Mouse (Mus musculus): ENCODE results near the gene Il31ra. TPM values are rescaled to one million over a fixed set of nuclear protein-coding genes. Genes with fewer than 3 reads are reported as not detected.

The Il31ra gene
- total and polyA plus RNA-seq, 3 experiments = 0.03 to 0.38 (median 0.32) TPM

DNA sequence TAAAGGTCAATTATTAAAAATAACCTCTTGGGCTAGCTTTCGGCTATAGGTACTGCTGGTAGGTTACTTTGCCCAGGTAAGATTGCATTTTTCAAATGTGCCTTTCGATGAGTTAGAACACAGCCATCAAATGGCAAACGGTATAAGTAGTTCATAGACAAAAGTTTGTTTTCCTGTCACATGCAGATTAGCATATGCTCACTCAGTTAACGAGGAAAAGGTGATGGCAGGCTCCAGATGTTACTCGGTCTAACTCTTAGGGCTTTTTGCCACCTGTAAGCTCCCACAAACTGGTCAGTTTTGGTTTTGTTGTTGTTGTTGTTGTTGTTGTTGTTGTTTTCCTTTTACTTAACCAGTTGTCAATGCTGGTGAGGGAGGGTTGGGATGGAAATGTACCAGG is 85.7 kb downstream of the Il31ra start:
- DNase-seq = no peak

DNA sequence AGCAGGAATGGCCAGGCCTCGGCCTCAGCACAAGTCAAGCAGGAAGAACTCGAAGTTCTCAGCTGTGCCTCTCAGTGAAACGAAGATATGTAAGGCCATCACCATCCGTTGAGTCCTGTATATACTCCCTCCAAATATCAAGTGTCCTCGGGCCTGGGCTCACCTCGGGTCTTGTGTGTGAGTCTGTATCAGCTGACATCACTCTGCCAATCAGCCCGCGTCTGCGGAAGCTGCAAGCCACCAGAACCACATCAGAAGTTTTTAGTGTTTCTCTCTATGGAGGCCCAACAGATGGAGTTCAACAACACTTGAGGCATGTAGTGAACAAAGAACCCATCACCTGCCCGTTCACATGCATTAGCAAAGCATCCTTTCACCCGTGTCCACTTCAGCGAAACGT is 86.5 kb downstream of the Il31ra start:
- DNase-seq = no peak

DNA sequence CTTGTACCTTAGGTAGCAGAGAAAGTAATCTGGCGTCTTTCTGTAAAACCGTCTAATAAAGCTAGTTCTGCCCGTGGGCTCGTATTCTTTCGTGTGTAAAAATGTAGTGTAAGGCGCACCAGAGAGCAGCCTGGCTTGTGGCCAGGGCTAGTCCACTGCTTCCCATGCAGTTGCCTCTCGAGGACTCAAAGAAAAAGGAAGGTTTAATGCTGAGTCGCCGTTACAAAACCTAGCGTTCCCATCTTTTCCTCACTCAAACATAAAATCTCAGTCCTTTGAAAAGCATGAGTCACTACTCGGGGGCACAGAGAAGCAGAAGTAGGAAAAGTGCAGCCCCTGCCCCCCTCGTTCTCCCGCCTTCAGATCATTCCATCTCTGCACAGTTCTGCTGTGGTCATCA is 87.4 kb downstream of the Il31ra start:
- DNase-seq = no peak

DNA sequence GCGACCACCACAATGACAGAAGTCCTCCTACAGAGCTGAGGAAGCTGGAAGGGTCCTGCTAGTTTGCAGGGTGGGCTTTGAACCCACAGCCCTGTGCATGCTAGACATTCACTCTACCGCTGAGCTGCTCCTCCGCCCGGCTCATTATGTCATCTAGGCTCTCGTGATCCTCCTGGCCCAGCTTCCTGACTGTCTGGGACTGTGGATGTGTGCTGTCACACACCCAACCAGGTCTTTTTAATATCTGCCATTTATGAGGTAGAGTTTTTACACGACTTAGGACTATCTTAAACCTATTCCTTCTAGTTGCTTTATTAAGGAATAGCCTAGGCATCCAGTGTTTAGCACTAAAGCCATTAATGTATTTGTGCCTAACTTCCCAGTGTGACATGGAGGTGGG is 88.7 kb downstream of the Il31ra start:
- no peak for DNase-seq

DNA sequence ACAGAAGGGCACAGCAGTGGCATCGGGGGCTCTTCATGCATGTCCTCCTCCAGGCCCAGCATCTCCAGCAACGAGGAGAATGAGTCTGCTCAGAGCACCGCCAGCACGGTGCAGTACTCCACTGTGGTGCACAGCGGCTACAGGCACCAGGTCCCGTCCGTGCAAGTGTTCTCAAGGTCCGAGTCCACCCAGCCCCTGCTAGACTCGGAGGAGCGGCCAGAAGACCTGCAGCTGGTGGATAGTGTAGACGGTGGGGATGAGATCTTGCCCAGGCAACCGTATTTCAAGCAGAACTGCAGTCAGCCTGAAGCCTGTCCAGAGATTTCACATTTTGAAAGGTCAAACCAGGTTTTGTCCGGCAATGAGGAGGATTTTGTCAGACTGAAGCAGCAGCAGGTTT is 90.3 kb downstream of the Il31ra start:
- DNase-seq = no peak

DNA sequence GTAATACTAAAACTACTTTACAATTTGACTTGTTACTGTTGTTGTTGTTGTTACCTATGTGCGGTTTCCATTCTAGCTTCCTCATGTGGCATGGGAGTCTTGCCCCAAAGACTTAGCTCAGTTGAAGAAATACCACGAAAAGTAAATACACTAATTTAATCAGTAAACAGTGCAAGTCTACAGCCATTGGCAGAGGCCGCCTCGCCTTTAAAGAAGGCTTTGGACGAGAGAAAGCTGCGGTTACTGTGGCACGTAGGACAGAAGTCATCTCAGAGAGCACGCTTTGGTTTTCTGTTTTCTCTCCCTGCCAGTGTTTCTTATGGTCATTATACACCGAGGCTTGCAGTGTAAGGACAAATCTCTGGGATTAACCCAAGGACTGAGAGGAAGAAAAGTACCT is 93.7 kb downstream of the Il31ra start:
- DNase-seq = no peak

DNA sequence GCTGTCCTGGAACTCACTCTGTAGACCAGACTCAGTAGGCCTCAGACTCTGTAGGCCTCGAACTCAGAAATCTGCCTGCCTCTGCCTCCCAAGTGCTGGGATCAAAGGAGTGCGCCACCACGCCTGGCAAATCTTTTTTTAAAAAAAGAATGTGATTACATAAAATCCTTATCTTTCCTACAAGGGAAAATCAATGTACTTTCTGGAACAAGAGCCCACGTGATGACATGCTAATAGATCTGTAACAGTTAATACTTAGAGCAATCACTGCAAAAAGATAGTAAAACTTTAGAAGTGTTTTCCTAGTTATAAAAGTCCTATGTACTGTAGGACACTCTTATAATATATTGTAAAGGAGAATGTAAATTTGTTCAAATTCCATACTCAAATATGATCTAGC is 94.1 kb downstream of the Il31ra start:
- no peak for DNase-seq

DNA sequence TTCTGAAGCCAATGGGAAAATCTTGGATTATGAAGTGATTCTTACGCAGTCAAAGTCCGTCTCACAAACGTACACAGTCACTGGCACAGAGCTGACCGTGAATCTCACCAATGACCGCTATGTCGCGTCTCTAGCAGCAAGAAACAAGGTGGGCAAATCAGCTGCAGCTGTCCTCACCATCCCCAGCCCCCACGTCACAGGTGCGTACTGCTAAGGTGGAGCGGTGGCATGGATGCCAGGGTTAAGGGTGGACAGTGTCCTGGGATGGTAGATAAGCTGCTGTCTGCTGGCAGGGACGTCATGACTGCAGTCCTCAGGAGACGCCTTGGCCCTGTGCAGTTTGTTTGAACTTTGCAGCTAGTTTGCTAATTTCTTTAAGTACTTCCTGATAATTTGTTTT is 99.6 kb downstream of the Il31ra start:
- DNase-seq = no peak

DNA sequence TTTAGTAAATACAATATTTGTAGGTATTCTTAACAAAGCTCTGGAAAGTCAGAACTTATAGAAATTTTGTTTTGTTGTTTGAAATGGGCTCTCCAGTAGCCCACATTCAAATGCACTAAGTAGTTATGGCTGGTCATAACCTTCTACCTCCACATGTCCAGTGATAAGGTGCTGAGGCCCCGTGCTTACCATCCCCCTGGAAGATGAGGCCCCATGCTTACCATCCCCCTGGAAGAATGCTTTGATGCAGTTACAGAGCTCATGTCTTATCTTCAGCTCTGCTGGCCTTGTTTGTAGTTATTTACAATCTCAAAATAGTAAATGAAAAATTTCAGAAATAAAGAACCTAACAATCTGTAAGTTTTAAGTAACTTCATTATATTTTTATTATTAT is 101.9 kb downstream of the Il31ra start:
- no peak for DNase-seq

DNA sequence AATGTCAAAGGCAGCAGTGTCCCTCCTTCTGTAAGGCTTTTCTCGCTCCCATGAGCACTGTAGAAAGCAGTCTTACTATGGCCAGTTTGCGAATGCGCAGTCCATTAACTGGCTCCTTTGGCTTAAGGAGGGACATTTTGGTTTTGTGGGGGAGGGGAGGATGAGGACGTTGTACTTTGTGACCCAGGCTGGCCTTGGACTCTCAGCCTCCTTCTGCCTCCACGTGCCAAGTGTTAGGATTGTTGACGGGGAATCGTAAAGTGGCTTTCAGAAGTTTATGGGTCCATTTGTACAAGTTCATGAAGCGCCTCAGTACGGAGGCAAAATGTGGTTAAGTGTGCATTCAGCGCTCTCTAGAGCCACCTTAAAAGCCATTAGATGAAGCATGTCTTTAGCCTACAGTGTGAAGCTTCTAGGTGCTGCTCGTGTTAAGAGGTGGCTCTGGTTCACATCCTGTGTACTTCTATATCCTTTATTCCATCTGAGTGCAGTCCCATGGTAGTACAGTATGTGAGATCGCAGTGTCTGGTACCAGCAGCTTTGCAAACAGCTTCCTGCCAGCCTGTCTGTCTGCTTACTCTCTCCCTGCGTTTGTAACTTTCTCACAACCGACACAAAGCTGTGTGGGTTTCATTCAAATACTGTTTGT is 102.4 kb downstream of the Il31ra start:
- DNase-seq = no peak

DNA sequence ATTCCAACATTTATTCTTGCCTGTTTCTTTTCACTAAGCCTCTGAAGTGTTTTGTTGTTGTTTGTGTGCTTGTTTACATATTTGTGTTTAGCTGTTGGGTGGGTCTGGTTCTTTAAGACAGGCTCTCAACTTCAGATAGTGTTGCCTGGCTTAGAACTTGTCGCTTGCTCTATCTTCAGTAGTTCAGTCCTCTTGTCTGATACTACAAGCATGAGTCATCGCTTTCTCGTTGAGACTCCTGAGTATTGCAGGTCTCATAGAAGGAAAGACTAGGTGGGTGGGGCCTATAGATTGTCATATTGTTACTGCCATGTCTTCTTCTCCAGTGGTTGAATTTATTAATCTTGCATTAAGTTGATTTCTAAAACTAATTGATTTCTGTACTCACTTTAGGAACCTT is 104.1 kb downstream of the Il31ra start:
- no peak for DNase-seq

DNA sequence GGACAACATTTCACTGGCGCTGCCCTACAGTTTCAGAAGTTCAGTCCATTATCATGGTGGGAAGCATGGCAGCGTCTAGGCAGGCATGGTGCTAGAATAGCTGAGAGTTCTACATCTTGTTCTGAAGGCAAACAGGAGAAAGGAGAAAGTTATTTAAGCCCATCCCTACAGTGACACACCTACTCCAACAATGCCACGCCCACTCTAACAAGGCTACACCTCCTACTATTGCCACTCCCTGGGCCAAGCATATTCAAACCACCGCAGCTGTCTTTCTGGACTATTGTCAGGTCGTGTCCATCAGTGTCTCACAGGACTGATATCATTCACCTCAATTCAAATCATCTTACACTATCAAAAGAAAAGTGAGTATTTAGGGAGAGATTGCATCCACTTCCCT is 107.5 kb downstream of the Il31ra start:
- DNase-seq = no peak

DNA sequence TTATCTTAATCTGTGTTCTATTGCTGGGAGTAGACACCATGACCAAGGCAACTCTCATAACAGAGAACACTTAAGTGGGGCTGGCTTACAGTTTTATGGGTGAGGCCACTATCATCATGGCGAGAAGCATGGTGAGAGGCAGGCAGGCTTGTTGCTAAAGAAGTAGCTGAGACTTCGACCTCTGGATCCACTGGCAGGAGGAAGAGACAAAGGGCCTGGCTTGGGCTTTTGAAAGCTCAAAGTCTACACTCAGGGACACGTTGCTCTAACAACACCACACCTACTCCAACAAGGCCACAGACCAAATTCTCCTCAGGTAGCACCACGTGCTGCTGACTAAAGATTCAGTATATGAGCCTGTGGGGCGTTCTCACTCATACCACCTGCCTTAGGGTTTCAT is 107.9 kb downstream of the Il31ra start:
- DNase-seq = no peak

DNA sequence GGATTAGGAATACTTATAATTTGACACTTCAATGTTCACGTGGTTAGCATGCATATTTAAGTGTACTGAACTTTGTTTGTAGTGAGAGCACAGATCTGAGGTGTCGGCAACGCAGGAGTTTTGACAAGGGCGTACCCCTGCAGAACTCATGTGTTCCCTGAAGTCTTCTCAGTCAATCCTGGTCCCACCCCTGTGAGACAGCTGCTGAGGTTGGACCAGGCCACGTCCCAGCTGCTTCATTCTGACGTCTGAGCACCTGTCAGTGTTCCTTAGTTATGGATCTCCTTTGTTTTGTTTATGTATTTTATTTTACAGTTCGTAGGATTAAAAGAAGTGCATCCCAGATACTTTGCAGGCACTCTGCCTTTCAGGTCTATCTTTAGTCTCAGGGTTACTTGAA is 111.1 kb downstream of the Il31ra start:
- no peak for DNase-seq

DNA sequence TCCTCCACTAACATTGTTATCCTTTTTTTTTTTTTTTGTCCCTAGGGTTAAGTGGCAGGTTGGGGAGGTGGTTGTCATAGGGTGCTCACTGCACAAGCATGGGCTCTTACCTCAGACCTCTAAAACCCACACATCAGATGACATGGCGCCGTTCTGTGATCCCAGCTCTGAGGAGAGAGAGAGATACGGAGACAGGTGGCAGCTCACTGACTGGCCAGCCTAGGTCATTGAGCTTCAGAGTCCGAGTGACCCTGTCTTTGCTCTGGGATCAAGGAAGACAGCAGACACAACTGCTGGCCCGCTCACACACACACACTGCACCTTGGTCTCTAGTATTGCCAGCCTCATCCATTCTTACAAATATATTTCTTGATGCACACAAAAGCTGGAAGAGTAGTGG is 111.6 kb downstream of the Il31ra start:
- no peak for DNase-seq

DNA sequence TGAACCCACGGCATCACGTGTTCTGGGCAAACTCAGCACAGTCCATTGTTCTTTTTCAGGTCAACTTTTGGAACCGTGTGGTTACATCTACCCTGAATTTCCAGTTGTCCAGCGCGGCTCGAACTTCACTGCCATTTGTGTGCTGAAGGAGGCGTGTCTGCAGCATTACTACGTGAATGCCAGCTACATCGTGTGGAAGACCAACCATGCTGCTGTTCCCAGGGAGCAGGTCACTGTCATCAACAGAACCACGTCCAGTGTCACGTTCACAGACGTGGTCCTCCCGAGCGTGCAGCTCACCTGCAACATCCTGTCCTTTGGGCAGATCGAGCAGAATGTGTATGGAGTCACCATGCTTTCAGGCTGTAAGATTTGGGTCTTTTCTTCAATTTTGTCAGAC is 114.2 kb downstream of the Il31ra start:
- no peak for DNase-seq

DNA sequence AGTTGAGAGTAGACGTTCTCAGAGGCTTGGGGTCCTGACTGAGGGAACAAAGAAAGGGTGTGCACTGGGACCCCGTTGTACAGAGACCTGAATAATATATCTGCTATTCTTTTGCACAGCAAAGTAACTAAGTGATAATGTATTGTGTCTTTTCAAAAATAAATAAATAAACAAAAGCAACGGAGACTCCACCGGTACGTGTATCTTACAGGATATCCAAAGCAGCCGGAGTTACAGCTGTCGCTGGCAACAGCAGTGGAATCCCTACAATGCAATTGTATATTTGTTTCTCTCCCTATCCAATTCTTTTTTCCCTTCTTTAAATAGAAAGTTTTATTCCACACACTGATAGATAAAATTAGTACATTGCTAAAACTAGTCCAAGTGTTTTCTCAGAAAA is 115.1 kb downstream of the Il31ra start:
- DNase-seq = no peak

DNA sequence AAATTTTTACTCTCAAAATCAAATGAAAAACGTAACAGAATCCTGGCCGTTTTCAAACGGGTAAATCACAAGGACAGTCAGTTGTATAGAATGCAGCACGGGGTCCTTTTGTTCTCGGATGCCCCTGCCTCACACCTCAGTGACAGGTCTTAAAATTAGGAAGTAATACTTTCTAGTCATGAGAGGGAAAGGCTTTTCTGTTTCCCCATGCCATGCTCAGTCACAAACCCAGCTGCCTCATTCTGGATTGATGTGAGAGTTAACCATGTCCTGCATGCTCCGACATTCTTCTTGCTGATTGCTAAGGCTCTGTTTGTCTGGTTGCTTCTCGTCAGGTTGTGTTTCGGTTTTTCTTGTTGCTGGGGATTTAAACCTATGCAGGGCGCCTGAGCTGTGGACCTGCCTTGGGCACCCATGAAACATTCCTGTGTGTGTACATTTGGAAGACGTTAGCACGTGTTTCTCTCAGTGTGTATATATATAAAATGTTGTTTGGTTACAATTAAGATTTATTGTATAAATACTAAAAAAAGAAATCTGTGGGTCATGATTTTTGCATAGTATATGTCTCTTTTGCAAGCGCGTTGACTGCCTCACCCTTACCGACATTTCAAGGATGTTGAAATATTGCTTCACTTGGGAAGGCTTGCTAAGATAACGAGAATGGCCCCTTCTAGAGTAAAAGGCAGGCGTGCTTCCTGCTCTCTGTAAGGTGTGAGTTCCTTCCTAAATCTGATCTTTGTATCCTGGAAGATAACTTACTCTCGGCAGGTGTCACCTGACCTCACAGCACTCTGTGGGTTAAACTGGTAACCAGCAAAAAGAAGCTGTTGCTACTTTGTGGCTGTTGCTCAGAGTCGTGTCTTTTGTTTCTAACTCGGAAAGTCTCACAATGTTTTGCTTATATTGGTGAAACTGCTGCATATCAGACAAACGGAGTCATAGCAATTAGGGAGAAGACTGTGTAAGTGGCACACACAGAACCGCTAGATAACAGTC is 120.1 kb downstream of the Il31ra start:
- peak; percentile 25 for DNase-seq

DNA sequence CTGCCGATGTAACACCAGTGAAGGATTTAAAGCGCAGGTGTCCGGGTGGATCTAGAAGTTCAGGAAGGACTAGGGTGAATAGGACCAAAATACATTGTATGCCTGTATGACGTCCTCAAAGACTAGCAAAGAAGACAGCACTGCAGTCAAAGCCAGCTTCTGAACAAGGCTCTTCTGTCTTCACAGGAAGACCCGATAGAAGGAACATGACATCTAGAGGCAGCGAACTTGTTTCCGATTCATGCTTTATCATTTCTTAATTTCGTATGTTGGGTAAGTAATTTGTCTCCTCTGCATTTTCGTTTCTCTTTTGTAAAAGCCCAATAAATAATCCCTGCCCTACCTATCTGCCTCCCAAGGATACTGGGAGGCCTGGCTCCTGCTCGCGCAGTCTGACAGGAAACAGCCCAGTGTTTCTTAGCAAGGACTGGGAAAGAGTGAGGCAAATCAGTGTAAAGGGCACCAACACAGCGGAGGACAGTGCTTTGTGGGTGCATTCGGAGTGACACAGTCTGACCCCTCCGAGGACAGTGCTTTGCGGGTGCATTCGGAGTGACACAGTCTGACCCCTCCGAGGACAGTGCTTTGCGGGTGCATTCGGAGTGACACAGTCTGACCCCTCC is 121.6 kb downstream of the Il31ra start:
- DNase-seq = peak; percentile 45

DNA sequence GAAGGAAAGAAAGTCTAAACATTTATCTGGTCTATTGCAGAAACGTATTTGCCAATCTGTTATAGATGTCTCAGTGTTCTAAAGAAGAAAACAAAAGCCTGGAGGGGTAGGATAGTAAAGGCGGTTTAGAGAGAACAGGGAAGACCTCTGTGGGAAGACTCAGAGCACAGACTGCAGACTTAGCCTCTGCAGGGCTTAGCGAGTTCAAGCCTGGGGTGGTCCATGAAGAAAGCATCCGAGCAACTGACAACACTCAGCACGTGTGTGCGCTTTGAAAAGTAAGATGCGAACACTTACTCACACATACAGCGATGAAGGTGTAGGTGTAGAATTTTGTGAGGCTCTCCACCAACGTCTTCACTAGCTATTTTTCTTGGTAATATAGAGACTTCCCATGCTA is 123.0 kb downstream of the Il31ra start:
- no peak for DNase-seq

Measured in adrenal gland, adult 2 months (tissue).